Mouse (Mus musculus) hindbrain, embryonic 14.5 days (tissue): Measurements from ENCODE around the gene Wnk2. TPM values are rescaled to one million over a fixed set of nuclear protein-coding genes. Genes with fewer than 3 reads are reported as not detected.

ENCODE experiments used
- ATAC-seq: fragments of 200-750 bp; cut with Nextera tagmentation; 2 replicates; pipeline ENCODE4 v1.8.0; 2017; ENCODE audit warnings: moderate number of reproducible peaks, mild to moderate bottlenecking, moderate TSS enrichment, moderate library complexity; ENCODE audit not compliant: low FRiP score
- DNase-seq: peaks from one replicate; pipeline ENCODE4 v3.0.0-alpha.2; 2015; ENCODE audit warnings: low spot score
- H3K27ac ChIP-seq: fragments of 300-500 bp; sonication (generic); 2 replicates; pipeline ENCODE4 v1.5.1; 2014; ENCODE audit warnings: mild to moderate bottlenecking, moderate library complexity
- H3K27me3 ChIP-seq: fragments of 300-500 bp; sonication (generic); 2 replicates; pipeline ENCODE4 v1.6.1; 2014; ENCODE audit warnings: mild to moderate bottlenecking, low read length, mixed read lengths; ENCODE audit not compliant: control insufficient read depth, insufficient read depth
- H3K36me3 ChIP-seq: fragments of 300-500 bp; sonication (generic); replicated peaks from 2 replicates; pipeline ENCODE4 v1.6.1; 2014; ENCODE audit not compliant: control insufficient read depth, insufficient read depth
- H3K4me1 ChIP-seq: fragments of 300-500 bp; sonication (generic); replicated peaks from 2 replicates; pipeline ENCODE4 v1.6.1; 2014; ENCODE audit warnings: antibody characterized with exemption, low read length, mixed read lengths; ENCODE audit not compliant: control insufficient read depth, insufficient read depth
- H3K4me2 ChIP-seq: fragments of 300-500 bp; sonication (generic); replicated peaks from 2 replicates; pipeline ENCODE4 v1.6.1; 2014; ENCODE audit warnings: mild to moderate bottlenecking, moderate library complexity
- H3K4me3 ChIP-seq: fragments of 300-500 bp; sonication (generic); replicated peaks from 2 replicates; pipeline ENCODE4 v1.5.1; 2014; ENCODE audit warnings: mild to moderate bottlenecking, low read length
- H3K9ac ChIP-seq: fragments of 300-500 bp; sonication (generic); 2 replicates; pipeline ENCODE4 v1.6.1; 2014
- H3K9me3 ChIP-seq: fragments of 300-500 bp; sonication (generic); 2 replicates; pipeline ENCODE4 v1.6.1; 2016; ENCODE audit warnings: low read length; ENCODE audit not compliant: control insufficient read depth
- WGBS: fragments of 180-500 bp; shearing (Covaris S2); extraction: QIAGEN DNeasy Blood & Tissue Kit; methylation state at CpG from one replicate; pipeline ENCODE4 v1.1.7; 2014; 5-methylcytosine and 5-hydroxymethylcytosine counted together
- polyA plus RNA-seq: library from polyadenylated mRNA; unstranded; fragments of >200 nt; fragmentation: Nextera tagmentation; extraction: Ambion mirVana; gene quantifications from 2 replicates; pipeline ENCODE4 v1.2.1, GENCODE M21; 2014

The Wnk2 gene
- polyA plus RNA-seq, 1 experiment from 2014 or later: 28.0 TPM

DNA sequence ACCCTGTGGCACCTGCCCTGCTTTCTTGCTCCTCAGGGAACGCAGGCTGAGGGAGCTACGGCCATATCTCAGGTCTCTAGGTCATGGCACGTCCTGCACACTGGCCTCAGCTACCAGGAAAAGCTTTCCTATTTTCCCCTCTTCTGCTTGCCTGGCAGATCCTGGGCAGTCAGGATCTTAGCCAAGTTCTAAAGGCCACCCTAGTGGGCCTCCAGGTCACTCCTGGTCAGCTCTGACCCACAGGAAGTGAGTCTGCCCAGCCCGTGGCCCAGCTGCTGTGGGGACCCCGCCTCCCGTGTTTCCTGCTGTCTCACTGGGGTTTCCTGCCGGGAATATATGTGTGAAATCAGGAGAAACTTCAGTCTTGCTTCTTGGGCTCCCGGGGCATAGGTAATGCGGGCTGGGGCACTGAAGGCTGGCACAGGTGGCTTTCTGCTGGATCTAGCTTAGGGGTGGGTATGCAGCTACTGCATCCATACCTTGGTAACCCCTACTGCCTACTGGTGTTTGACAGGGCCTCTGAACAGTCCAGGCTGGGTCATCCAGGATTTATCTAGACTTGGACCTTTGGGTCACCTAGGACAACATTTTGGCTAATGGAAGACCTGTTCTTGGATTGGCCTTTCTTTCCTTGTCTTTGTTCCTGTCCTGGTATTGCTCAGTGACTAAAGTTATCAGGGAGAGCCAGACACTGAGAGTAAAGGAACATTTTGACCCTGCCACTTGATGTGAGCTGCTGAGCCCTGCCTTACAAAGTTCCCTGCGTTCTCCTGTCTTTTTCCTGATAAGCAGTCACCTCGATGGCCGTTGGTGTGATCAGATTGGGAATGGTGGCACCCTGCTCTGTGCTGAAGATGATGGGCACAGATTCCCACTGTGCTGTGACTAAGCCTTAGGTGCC lies 42.4 kb upstream of the Wnk2 start:
- Histone ChIP-seq H3K9ac (no peak overlapping the region), H3K4me3 (no peak overlapping the region), H3K9me3 (no peaks in the 10 kb centered on the region), H3K36me3 (no peaks in the 10 kb centered on the region), H3K27me3 (no peaks in the 10 kb centered on the region), H3K4me2 (no peak overlapping the region), H3K4me1 (peaks cover 14% of the 10 kb centered on the region; the same call in 1 of the 2 replicates), H3K27ac (no peak overlapping the region)
- DNase-seq (no peak), ATAC-seq (no peak)
- WGBS: 82% methylated on average over 12 of the region's 12 CpGs

DNA sequence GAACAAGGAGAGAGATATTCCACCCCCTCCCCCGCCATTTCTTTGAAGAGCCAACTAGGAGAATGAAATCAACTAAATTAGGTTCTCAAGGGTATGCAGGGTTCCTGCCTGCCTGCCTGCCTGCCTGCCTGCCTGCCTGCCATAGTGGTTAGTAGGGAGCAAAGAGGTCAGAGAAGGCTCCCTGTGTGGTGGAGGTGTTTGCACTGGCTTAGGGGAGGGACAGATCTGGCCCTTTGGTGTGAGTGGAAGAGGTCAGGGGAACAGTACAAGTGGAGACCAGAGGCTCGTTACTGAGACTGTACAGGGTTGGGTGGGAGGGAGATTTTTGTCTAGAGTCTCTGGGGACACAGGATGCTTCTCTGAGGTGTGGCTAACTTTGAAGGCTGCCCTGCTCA lies 41.1 kb upstream of the Wnk2 start:
- H3K4me1 ChIP-seq: peaks cover 14% of the 10 kb centered on the region; the same call in 1 of the 2 replicates
- H3K36me3 ChIP-seq: no peaks in the 10 kb centered on the region
- no peak for DNase-seq
- WGBS: 48% methylated on average over 2 of the region's 2 CpGs
- no peak overlapping the region for H3K27ac ChIP-seq
- H3K27me3 ChIP-seq: no peaks in the 10 kb centered on the region
- ATAC-seq: no peak
- no peak overlapping the region for H3K4me3 ChIP-seq
- no peaks in the 10 kb centered on the region for H3K9me3 ChIP-seq
- no peak overlapping the region; the same call in 1 of the 2 replicates for H3K9ac ChIP-seq
- H3K4me2 ChIP-seq: no peak overlapping the region

DNA sequence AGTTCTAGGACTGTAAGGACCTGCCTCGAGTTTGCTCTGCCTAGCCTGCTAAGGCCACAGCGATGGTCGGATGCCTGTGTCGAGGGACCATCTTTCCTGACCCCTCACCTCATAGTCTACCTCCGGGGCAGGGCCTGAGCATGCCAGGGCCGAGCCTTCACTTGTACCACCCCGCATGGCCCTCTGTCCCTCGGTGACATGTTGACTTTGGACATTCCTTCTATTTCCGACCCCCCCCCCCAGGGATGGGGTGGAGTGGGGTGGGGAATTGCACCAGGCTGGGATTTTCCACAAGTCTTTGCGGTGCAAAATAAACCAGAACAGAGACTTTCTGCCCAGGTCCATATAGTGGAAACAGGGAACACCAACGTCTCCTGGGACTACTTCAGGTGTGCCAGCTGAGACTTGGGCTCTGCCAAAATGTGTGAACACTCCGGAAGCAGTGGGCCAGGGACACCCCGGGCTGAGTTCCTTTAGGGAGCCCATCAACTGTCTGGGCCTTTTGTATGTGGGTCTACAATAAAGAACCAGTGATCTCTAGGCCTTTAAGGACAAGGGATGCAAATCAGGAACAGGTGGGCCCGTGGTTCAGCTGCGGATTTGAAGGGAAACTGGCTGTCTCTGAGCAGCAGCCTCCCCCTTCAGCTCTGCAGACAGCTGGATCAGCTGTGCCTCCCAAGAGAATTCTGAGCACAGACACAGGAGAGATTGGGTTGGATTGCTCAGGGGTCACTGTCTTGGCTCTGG lies 40.6 kb upstream of the Wnk2 start:
- Histone ChIP-seq H3K27me3 (no peaks in the 10 kb centered on the region), H3K9me3 (no peaks in the 10 kb centered on the region), H3K4me1 (peaks cover 14% of the 10 kb centered on the region; the same call in 1 of the 2 replicates), H3K27ac (no peak overlapping the region), H3K4me3 (peak overlapping the region; percentile 53), H3K4me2 (peak overlapping the region; percentile 97), H3K9ac (peak overlapping the region; percentile 52), H3K36me3 (no peaks in the 10 kb centered on the region)
- WGBS: 24% methylated on average over 15 of the region's 15 CpGs
- ATAC-seq (0 out of 2 replicates have a peak, but pooled peaks have one; percentile 8), DNase-seq (no peak)

DNA sequence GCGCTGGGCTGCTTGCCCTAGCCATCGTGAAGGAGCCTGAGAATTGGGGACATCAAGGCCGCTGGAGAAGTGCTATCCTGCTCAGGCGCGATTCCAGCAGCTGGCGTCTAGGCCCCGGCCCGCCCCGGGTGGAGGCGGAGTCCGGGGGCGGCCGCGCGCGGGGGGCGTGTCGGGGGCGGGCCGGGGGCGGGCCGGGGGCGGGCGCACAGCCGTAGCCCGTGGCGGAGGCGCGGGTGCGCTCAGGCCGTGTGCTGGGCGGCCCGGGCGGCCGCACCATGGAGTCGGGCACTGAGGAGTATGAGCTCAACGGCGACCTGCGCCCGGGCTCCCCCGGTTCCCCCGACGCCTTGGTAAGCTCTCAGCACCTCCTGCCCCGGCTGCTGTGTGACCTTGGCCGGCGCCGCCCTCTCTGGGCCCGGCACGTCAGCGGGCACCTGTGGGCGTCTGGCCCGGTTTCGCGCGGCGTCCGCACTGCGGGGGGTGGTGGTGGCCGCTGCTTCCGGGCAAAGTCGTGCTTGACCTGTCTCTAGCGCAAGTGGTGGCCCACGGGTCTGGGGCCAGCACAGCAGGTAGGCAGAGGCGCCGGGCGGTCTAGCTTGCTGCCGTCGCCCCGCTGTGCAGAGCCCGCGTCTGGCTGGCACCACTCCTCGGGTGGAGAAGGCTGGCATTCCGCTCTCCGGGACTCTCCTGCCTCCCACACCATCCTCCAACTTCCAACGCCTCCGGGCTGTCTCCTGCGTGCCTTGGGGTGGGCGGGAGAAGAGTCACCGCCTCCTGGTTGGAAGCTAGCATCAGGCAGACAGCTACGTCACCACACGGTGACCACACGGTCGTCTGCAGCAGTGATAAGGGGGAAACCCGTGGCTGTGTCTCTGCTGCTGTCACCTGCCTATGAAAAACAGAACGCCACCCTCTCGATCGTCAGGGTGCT lies 39.7 kb upstream of the Wnk2 start, which contains the start of gene Ninj1:
Ninj1 (plus strand) TSS at position 198 of the 931 bp plus-strand sequence.
- Histone ChIP-seq H3K9ac (peak within 1 kb of the TSS; percentile 52), H3K9me3 (no peaks in the 10 kb centered on the region), H3K4me2 (peak within 1 kb of the TSS; percentile 97), H3K4me3 (peak within 1 kb of the TSS; percentile 53), H3K27me3 (no peaks in the 10 kb centered on the region), H3K4me1 (peaks cover 14% of the 10 kb centered on the region; the same call in 1 of the 2 replicates), H3K27ac (no peak within 1 kb of the TSS), H3K36me3 (no peaks in the 10 kb centered on the region)
- under 1% methylated on average over 81 of the region's 87 CpGs for WGBS
- peak; percentile 92 for ATAC-seq
- peak; percentile 76 for DNase-seq

DNA sequence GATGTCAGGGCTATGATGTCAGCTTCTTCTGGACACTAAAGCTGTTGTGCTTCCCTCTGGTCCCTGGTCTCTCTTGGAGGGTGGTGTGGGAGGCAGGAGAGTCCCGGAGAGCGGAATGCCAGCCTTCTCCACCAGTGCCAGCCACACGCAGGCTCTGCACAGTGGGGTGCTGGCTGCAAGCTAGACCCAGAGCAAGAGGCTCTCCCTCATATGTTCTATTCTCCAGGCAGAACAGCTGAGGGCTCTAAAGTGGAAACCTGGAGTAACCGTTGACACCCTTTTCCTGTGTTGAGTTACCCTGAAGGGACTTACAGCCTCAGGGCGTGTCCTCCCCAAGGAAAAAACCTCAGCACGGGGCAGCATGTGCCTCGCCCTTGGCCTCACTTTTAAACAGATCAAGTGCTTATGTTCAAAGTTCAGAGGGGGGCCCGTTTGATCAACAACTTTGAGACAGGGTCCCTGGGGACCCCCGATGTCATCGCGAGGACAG lies 39.0 kb upstream of the Wnk2 start:
- WGBS: 16% methylated on average over 11 of the region's 11 CpGs
- DNase-seq (no peak), ATAC-seq (no peak)
- Histone ChIP-seq H3K27me3 (no peaks in the 10 kb centered on the region), H3K36me3 (no peaks in the 10 kb centered on the region), H3K4me2 (peak overlapping the region; percentile 97), H3K9ac (peak overlapping the region; percentile 52), H3K4me3 (peak overlapping the region; percentile 53), H3K4me1 (peaks cover 14% of the 10 kb centered on the region; the same call in 1 of the 2 replicates), H3K27ac (no peak overlapping the region), H3K9me3 (no peaks in the 10 kb centered on the region)

DNA sequence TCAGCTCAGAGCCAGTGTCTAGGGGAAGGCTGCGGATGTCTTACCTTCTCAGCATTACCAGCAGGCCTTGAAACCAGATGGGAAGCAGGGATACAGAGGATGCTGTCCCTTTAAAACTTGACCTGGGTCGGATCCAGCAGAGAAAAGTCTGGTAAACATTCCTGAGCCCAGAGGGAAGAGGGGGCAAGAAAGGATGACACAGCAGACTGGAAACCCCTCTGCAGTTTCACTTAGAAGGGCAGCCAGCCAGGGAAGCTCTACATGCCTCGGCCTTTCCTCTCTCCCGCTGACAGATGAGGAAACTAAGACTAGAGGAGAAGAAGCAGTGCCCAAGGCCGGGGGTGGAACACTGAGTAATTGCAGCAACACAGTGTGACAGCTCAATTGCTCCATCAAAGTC lies 35.8 kb upstream of the Wnk2 start:
- H3K36me3 ChIP-seq: no peaks in the 10 kb centered on the region
- no peak for DNase-seq
- H3K27ac ChIP-seq: no peak overlapping the region
- H3K9me3 ChIP-seq: no peaks in the 10 kb centered on the region
- H3K9ac ChIP-seq: no peak overlapping the region
- H3K4me1 ChIP-seq: peaks cover 8% of the 10 kb centered on the region; the same call in 1 of the 2 replicates
- no peak for ATAC-seq
- H3K27me3 ChIP-seq: no peaks in the 10 kb centered on the region
- no peak overlapping the region for H3K4me2 ChIP-seq
- H3K4me3 ChIP-seq: no peak overlapping the region
- 62% methylated on average over 5 of the region's 5 CpGs for WGBS

DNA sequence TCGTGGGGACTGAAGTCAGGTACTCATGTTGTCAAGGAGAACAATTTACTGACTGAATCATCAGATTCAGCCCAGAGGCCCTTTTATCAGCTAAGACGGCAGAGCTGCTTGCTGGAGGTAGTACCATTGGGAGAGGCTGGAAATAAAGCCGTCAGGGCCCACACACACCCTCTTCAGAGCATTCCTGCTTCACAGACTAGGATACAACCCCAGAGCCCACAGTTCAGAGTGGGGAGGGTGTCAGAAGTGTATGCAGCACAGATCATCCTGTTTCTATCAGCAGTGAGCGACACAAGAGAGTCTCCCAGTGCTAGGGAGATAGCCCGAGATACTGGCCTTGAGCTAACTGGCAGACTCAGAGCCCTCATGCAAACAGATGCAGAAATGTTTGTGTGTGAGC lies 35.3 kb upstream of the Wnk2 start:
- no peak for DNase-seq
- Histone ChIP-seq H3K27ac (no peak overlapping the region), H3K4me1 (peaks cover 9% of the 10 kb centered on the region; the same call in 1 of the 2 replicates), H3K9ac (no peak overlapping the region), H3K9me3 (no peaks in the 10 kb centered on the region), H3K4me2 (no peak overlapping the region), H3K4me3 (no peak overlapping the region), H3K27me3 (no peaks in the 10 kb centered on the region), H3K36me3 (no peaks in the 10 kb centered on the region)
- 55% methylated on average over 5 of the region's 5 CpGs for WGBS
- ATAC-seq: no peak

DNA sequence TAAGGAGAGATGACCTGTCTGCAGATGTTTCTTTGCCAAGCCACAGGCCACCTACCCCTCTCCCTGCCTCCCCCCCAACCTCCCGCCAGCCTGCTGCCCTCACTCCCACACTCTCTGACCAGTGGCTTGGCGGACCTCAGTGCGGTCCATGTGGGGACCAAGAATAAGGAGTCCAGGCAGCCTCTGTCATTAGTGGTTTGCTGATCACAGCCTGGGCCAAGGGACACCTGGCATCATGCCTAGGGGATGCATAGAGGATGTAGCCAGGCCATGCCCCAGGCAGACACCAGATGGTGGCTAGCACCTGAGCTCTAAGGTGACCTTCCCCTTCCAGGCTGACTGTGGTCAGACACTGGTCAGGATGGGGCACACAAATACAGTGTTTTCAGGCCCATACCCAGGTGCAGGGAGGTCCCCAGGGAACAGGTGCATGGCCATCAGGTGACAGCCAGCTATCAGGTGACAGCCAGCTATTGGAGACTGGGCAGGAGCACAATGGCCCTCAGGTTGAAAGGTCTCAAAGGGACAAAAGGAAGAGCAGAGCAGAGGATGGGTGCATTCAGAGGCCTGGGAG lies 33.7 kb upstream of the Wnk2 start:
- DNase-seq (no peak), ATAC-seq (no peak)
- Histone ChIP-seq H3K4me1 (0 out of 2 replicates have a peak, but pooled peaks cover 7% of the 10 kb centered on the region), H3K4me3 (no peak overlapping the region), H3K27me3 (no peaks in the 10 kb centered on the region), H3K36me3 (no peaks in the 10 kb centered on the region), H3K4me2 (no peak overlapping the region), H3K9ac (no peak overlapping the region), H3K9me3 (no peaks in the 10 kb centered on the region), H3K27ac (no peak overlapping the region)
- 83% methylated on average over 3 of the region's 3 CpGs for WGBS
